Mouse (Mus musculus): ENCODE measurements around the gene Catsper3. TPM values are rescaled to one million over a fixed set of nuclear protein-coding genes. Genes with fewer than 3 reads are reported as not detected.

Catsper3 gene
- not detected in 2 replicates for polyA plus RNA-seq (2012; ENCODE audit: low replicate concordance)

DNA sequence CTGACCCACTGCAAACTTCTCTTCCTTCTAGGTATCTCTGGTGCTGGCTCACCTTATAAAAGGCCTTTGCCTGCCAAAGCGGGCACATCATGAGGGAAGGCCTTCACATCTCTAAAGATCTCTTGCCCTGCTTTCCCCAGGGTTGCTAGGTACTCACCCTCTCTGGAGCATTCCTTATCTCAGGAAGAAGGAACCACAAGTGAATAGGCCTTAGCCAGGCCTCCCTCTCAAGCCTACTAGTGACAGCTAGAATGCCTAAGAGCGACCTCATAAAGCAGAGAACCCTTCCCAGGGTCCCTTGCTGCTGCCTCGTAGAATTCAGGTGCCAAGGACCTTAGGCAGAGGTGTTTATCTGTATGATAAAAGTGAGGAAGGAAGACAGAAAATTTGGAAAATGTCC, at the start of gene Catsper3:
Gene Catsper3, plus strand, starts transcription at position 301 of the 400 bp plus-strand sequence.

DNA sequence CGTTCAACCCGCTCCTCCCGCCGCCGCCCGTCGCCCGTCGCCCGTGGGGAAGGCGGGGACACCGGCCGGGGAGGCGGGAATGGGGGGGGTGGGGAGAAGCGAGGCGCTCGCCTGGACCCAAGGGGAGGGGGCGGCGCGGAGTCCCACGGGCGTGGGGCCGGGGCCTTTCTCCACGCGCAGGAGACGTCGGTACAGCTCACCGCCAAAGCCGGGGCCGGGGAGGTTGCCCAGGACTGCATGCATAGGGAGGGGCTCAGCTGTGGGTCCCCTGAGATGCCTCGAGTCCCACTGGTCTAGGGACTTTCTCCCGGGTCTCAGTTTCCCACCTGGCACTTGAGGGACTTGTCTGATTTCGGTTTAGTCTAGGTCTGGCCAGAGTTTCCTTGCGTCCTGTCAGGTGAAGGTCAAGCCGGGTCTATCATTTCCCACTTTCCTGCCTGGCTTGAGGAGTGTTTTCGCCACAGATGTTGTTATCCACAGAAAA, 51.8 kb downstream of the Catsper3 start, which contains the start of gene Pitx1:
Gene Pitx1, minus strand, starts transcription at position 51 of the 484 bp plus-strand sequence.

Other genes starting within 250 kb of the Catsper3 start
- gene Ddx41, start 247.9 kb upstream of the Catsper3 start, polyA plus RNA-seq (2012; ENCODE audit: low replicate concordance), result 103 and 109 TPM in 2 replicates
- gene Fam193b, start 213.4 kb upstream of the Catsper3 start, polyA plus RNA-seq (2012; ENCODE audit: low replicate concordance), result 114 and 272 TPM in 2 replicates
- gene Tmed9, start 210.8 kb upstream of the Catsper3 start, polyA plus RNA-seq (2012; ENCODE audit: low replicate concordance), result 85.5 and 140 TPM in 2 replicates
- gene B4galt7, start 184.7 kb upstream of the Catsper3 start, polyA plus RNA-seq (2012; ENCODE audit: low replicate concordance), result 29.7 and 36.1 TPM in 2 replicates
- gene Caml, start 161.6 kb upstream of the Catsper3 start, polyA plus RNA-seq (2012; ENCODE audit: low replicate concordance), result 19.9 and 30.4 TPM in 2 replicates
- 16.8 and 28.2 TPM in 2 replicates for gene Ddx46, start 149.5 kb upstream of the Catsper3 start, polyA plus RNA-seq (2012; ENCODE audit: low replicate concordance)
- gene B230219D22Rik, start 91.4 kb upstream of the Catsper3 start, polyA plus RNA-seq (2012; ENCODE audit: low replicate concordance), result 20.4 and 22.0 TPM in 2 replicates
- 16.9 and 38.0 TPM in 2 replicates for gene Txndc15, start 69.9 kb upstream of the Catsper3 start, polyA plus RNA-seq (2012; ENCODE audit: low replicate concordance)
- 27.3 and 39.0 TPM in 2 replicates for gene Pcbd2, start 57.2 kb upstream of the Catsper3 start, polyA plus RNA-seq (2012; ENCODE audit: low replicate concordance)
- not detected in 2 replicates for gene Pitx1, start 51.6 kb downstream of the Catsper3 start, polyA plus RNA-seq (2012; ENCODE audit: low replicate concordance)